Comparison of ENCODE assay signal across 8 mouse cellular contexts in the genomic region with DNA sequence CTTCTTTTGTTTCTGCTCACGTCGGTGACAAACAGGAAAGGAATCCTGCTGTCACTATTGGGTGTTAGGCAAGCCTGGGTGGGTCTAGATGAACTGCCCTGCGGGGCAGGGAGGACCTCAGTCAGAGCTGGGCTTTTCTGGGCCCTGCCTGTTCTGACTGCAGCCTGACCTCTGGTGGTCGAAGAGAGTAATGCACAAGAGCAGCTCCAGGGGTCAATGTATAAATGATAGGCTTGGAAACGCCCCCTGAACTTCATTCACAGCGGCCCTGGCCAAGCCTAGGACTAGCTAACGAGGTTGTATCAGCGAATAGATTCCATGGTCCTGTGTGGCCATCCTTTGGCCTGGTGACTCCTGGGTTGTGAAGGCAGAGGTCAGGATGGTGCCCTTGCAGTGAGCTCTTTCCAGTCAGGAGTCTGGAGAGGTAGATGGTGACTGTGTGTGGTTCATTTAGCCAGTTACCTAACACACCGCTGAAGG. TPM values are rescaled to one million over a fixed set of nuclear protein-coding genes. Genes with fewer than 3 reads are reported as not detected.
A peak's percentile ranks its signal among the peaks of the same experiment; 100 is the strongest.
DNase-seq lines count a peak whose midpoint lies in the region; ATAC-seq lines count a peak whose summit lies in the region.

No protein-coding gene starts in this region.

- 14% methylated on average over 9 of the region's 9 CpGs for WGBS in hindbrain, embryonic 14.5 days

- ATAC-seq in hindbrain, embryonic 14.5 days (ENCODE audit: low FRiP score) = peak; percentile 38; the same call in 1 of the 2 replicates

- no peak overlapping the region for H3K4me3 ChIP-seq in hindbrain, embryonic 14.5 days (replicated peaks; ENCODE audit: low read length)

- no peak overlapping the region for H3K9ac ChIP-seq in hindbrain, embryonic 14.5 days

- DNase-seq in R1 (ENCODE audit: low read depth, low spot score) = peak; percentile 88
- peak; percentile 90 to 91 for DNase-seq in cerebellum, postnatal 14 days
- peak; percentile 74 to 79 for DNase-seq in frontal cortex, postnatal 36 days (ENCODE audit: low spot score in 2 of 2)
- peak; percentile 79 for DNase-seq in hindbrain, embryonic 14.5 days (ENCODE audit: low spot score)
- peak; percentile 71 to 76 for DNase-seq in layer of hippocampus, postnatal 14 days (ENCODE audit: low spot score in 2 of 2)
- DNase-seq in lung, postnatal 25 days (ENCODE audit: low spot score) = peak; percentile 86
- peak; percentile 46 for DNase-seq in retina, adult 2 months (ENCODE audit: low read depth, low spot score)
- DNase-seq in thymus, postnatal 25 days = peak; percentile 84

- H3K4me1 ChIP-seq in hindbrain, embryonic 14.5 days (replicated peaks; ENCODE audit: control insufficient read depth, insufficient read depth, low read length) = no peaks in the 10 kb centered on the region

- no peaks in the 10 kb centered on the region for H3K27me3 ChIP-seq in hindbrain, embryonic 14.5 days (ENCODE audit: control insufficient read depth, insufficient read depth, low read length)

- no peaks in the 10 kb centered on the region for H3K36me3 ChIP-seq in hindbrain, embryonic 14.5 days (replicated peaks; ENCODE audit: control insufficient read depth, insufficient read depth)

- no peak overlapping the region for H3K4me2 ChIP-seq in hindbrain, embryonic 14.5 days (replicated peaks)

- peaks cover 3% of the 10 kb centered on the region; the same call in 1 of the 2 replicates for H3K9me3 ChIP-seq in hindbrain, embryonic 14.5 days (ENCODE audit: control insufficient read depth, low read length)

- H3K27ac ChIP-seq in hindbrain, embryonic 14.5 days = no peak overlapping the region

RNA-seq across cellular contexts. Expression of a gene that starts 27.4 kb away (rescaled TPM):
- polyA plus RNA-seq in hindbrain, embryonic 14.5 days (2014; fragmentation: Nextera tagmentation; extraction: Ambion mirVana) = 220 and 224 TPM in 2 replicates
- 100 to 1,000 TPM; 168 to 172 TPM for total RNA-seq in layer of hippocampus, postnatal 14 days (2021)
